Mouse (Mus musculus): Measurements from ENCODE around the gene Sorbs1. TPM values are rescaled to one million over a fixed set of nuclear protein-coding genes. Genes with fewer than 3 reads are reported as not detected.
A peak's percentile ranks its signal among the peaks of the same experiment; 100 is the strongest.

Sorbs1 gene
- polyA plus RNA-seq, 1 experiment from 2014 or later: 37.7 TPM

- 56% methylated on average over 5 of the region's 5 CpGs for WGBS
- no peak for ATAC-seq (ENCODE audit: insufficient number of reproducible peaks, insufficient read depth, low FRiP score, low TSS enrichment, low read depth)
- Histone ChIP-seq H3K9ac (no peak overlapping the region), H3K4me1 (peaks cover 3% of the 10 kb centered on the region; the same call in 1 of the 2 replicates), H3K27ac (no peak overlapping the region), H3K4me3 (peak overlapping the region; percentile 12; the same call in 1 of the 2 replicates), H3K36me3 (no peaks in the 10 kb centered on the region), H3K27me3 (peaks cover 23% of the 10 kb centered on the region), H3K4me2 (peak overlapping the region; percentile 94), H3K9me3 (no peaks in the 10 kb centered on the region)
These were observed 244.1 kb downstream of the Sorbs1 start for GRCm38 (mm10) chr19:40269526-40269925.

DNA sequence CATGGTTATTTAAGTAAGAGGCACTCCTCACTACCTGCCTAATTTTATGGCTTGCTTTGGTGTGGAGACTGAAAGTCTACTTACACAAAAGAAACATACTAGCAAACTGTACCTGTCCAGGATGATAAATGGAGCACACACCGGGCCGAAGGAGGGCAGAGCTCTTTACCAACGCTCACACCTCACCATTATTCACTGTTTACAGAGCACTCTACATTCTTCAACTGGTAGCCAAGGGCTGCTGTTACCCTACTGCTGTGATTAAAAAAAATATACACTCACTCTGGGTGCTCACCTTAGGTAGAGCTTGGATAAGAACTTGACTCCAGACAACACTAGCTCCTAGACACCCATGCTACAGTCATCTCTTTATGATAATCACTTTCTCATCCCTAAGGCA lies 245.1 kb downstream of the Sorbs1 start:
- H3K27me3 ChIP-seq: peaks cover 23% of the 10 kb centered on the region
- no peak for ATAC-seq (ENCODE audit: insufficient number of reproducible peaks, insufficient read depth, low FRiP score, low TSS enrichment, low read depth)
- WGBS: 72% methylated on average over 3 of the region's 3 CpGs

GRCm38 (mm10) chr19:40267380-40267779 lies 246.2 kb downstream of the Sorbs1 start:
- Histone ChIP-seq H3K9ac (no peak overlapping the region), H3K36me3 (no peaks in the 10 kb centered on the region), H3K27ac (no peak overlapping the region), H3K4me3 (no peak overlapping the region), H3K4me1 (peaks cover 3% of the 10 kb centered on the region; the same call in 1 of the 2 replicates), H3K9me3 (no peaks in the 10 kb centered on the region), H3K27me3 (peaks cover 17% of the 10 kb centered on the region), H3K4me2 (no peak overlapping the region)
- ATAC-seq (ENCODE audit: insufficient number of reproducible peaks, insufficient read depth, low FRiP score, low TSS enrichment, low read depth): no peak
- 76% methylated on average over 1 of the region's 1 CpGs for WGBS

More for the DNA sequence above, 245.1 kb downstream of the Sorbs1 start:
- peaks cover 3% of the 10 kb centered on the region; the same call in 1 of the 2 replicates for H3K4me1 ChIP-seq
- H3K9me3 ChIP-seq: no peaks in the 10 kb centered on the region
- no peak overlapping the region for H3K9ac ChIP-seq
- no peak overlapping the region for H3K4me3 ChIP-seq
- no peak overlapping the region for H3K4me2 ChIP-seq
- H3K27ac ChIP-seq: no peak overlapping the region
- H3K36me3 ChIP-seq: no peaks in the 10 kb centered on the region

GRCm38 (mm10) chr19:40259485-40259884 lies 254.1 kb downstream of the Sorbs1 start:
- no peak for ATAC-seq (ENCODE audit: insufficient number of reproducible peaks, insufficient read depth, low FRiP score, low TSS enrichment, low read depth)
- 68% methylated on average over 1 of the region's 1 CpGs for WGBS

DNA sequence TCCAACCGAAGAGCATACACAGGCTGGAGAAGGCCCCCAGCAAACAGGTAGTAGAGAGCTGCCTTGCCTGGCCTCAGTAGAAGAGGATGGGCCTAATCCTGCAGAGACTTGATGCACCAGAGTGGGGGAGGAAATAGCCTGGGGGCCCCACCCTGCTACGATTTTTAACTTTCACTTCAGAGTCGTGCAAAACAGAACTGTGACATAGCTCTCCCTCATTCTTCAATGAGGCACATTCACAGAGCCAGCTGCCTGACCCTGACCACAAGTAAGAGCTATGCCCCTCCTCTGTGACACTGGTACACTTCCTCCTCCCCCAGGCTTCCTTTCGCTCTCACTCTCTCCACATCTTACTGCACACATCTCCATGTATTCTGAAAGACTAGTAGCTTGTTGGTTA lies 256.2 kb downstream of the Sorbs1 start:
- H3K4me1 ChIP-seq: peaks cover 39% of the 10 kb centered on the region
- no peak for ATAC-seq (ENCODE audit: insufficient number of reproducible peaks, insufficient read depth, low FRiP score, low TSS enrichment, low read depth)
- H3K9me3 ChIP-seq: no peaks in the 10 kb centered on the region
- no peak overlapping the region for H3K4me2 ChIP-seq
- no peaks in the 10 kb centered on the region for H3K36me3 ChIP-seq
- H3K27me3 ChIP-seq: no peaks in the 10 kb centered on the region
- 0 out of 2 replicates have a peak overlapping the region, but pooled peaks have one; percentile 21 for H3K9ac ChIP-seq
- WGBS: 34% methylated on average over 4 of the region's 4 CpGs
- H3K27ac ChIP-seq: peak overlapping the region; percentile 23; the same call in 1 of the 2 replicates
- H3K4me3 ChIP-seq: no peak overlapping the region

More at GRCm38 (mm10) chr19:40259485-40259884, 254.1 kb downstream of the Sorbs1 start:
- Histone ChIP-seq H3K36me3 (no peaks in the 10 kb centered on the region), H3K9me3 (no peaks in the 10 kb centered on the region), H3K27me3 (no peaks in the 10 kb centered on the region), H3K27ac (no peak overlapping the region), H3K9ac (no peak overlapping the region), H3K4me2 (no peak overlapping the region), H3K4me1 (peaks cover 33% of the 10 kb centered on the region), H3K4me3 (no peak overlapping the region)

GRCm38 (mm10) chr19:40256376-40257050 lies 257.1 kb downstream of the Sorbs1 start:
- Histone ChIP-seq H3K9me3 (no peaks in the 10 kb centered on the region), H3K4me3 (no peak overlapping the region), H3K36me3 (no peaks in the 10 kb centered on the region), H3K4me1 (peaks cover 39% of the 10 kb centered on the region), H3K9ac (no peak overlapping the region), H3K27me3 (no peaks in the 10 kb centered on the region), H3K4me2 (no peak overlapping the region), H3K27ac (peak overlapping the region; percentile 13; the same call in 1 of the 2 replicates)
- 65% methylated on average over 2 of the region's 2 CpGs for whole genome bisulfite sequencing
- ATAC-seq (ENCODE audit: insufficient number of reproducible peaks, insufficient read depth, low FRiP score, low TSS enrichment, low read depth): no peak

GRCm38 (mm10) chr19:40255561-40255960 lies 258.0 kb downstream of the Sorbs1 start:
- Histone ChIP-seq H3K27me3 (no peaks in the 10 kb centered on the region), H3K4me3 (no peak overlapping the region), H3K36me3 (no peaks in the 10 kb centered on the region), H3K9me3 (peaks cover 2% of the 10 kb centered on the region; the same call in 1 of the 2 replicates), H3K4me1 (peaks cover 29% of the 10 kb centered on the region), H3K27ac (peak overlapping the region; percentile 13; the same call in 1 of the 2 replicates), H3K4me2 (no peak overlapping the region), H3K9ac (no peak overlapping the region)
- 40% methylated on average over 1 of the region's 1 CpGs for WGBS
- no peak for ATAC-seq (ENCODE audit: insufficient number of reproducible peaks, insufficient read depth, low FRiP score, low TSS enrichment, low read depth)

DNA sequence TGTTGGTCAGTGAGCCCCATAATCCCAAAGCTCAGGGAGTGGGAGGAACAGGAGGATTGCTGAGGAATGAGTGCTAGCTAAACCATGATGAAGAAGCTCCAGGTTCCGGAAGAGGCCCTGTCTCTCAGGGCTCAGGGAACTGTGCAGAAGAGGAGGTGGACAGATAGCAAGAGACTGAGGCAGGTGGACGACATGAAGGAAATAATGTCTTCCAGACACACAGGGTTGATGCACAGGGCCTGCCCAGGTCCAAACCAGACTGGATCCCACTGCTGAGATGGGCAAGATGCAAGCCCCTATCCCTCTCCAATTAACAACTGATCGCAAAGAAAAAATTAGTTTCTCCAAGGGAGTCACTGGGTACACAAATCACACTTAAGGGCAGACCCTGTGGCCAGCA lies 258.8 kb downstream of the Sorbs1 start:
- Histone ChIP-seq H3K27ac (no peak overlapping the region), H3K27me3 (no peaks in the 10 kb centered on the region), H3K4me1 (peaks cover 22% of the 10 kb centered on the region), H3K4me2 (no peak overlapping the region), H3K4me3 (no peak overlapping the region), H3K36me3 (no peaks in the 10 kb centered on the region), H3K9ac (no peak overlapping the region), H3K9me3 (peaks cover 2% of the 10 kb centered on the region; the same call in 1 of the 2 replicates)
- no peak for ATAC-seq (ENCODE audit: insufficient number of reproducible peaks, insufficient read depth, low FRiP score, low TSS enrichment, low read depth)
- WGBS: 75% methylated on average over 3 of the region's 3 CpGs

- H3K27me3 ChIP-seq: no peaks in the 10 kb centered on the region
- peaks cover 18% of the 10 kb centered on the region for H3K4me1 ChIP-seq
- H3K9ac ChIP-seq: no peak overlapping the region
- peaks cover 2% of the 10 kb centered on the region; the same call in 1 of the 2 replicates for H3K9me3 ChIP-seq
- H3K36me3 ChIP-seq: no peaks in the 10 kb centered on the region
- WGBS: 36% methylated on average over 13 of the region's 13 CpGs
- H3K27ac ChIP-seq: no peak overlapping the region
- no peak overlapping the region for H3K4me2 ChIP-seq
- H3K4me3 ChIP-seq: no peak overlapping the region
- no peak for ATAC-seq (ENCODE audit: insufficient number of reproducible peaks, insufficient read depth, low FRiP score, low TSS enrichment, low read depth)
These were observed 259.8 kb downstream of the Sorbs1 start for GRCm38 (mm10) chr19:40253768-40254167.

DNA sequence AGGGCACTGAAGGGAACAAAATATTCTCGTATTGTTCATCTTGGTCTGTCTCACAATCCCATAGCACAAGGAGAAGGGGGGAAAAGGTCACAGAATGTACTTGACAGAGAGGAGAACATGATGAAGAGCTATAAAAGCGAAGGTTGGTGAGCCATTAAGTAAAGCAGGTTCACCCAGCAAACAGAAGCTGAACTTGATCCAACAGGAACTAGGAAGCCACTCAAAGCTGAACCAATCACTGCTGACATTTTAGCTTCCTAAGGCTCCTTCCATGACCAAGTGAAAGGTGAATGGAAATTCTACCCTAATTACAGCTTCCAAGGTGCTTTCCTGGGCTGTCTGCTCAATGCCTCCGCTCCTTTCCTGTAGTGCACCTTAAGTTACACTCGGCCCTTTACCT lies 262.5 kb downstream of the Sorbs1 start:
- H3K9me3 ChIP-seq: peaks cover 2% of the 10 kb centered on the region; the same call in 1 of the 2 replicates
- no peaks in the 10 kb centered on the region for H3K36me3 ChIP-seq
- H3K27ac ChIP-seq: no peak overlapping the region
- 82% methylated on average over 4 of the region's 4 CpGs for WGBS
- no peak for ATAC-seq (ENCODE audit: insufficient number of reproducible peaks, insufficient read depth, low FRiP score, low TSS enrichment, low read depth)
- no peak overlapping the region for H3K9ac ChIP-seq
- no peak overlapping the region for H3K4me3 ChIP-seq
- H3K4me1 ChIP-seq: peaks cover 6% of the 10 kb centered on the region; the same call in 1 of the 2 replicates
- H3K4me2 ChIP-seq: no peak overlapping the region
- H3K27me3 ChIP-seq: no peaks in the 10 kb centered on the region

GRCm38 (mm10) chr19:40249352-40249751 lies 264.2 kb downstream of the Sorbs1 start:
- H3K9me3 ChIP-seq: peaks cover 2% of the 10 kb centered on the region; the same call in 1 of the 2 replicates
- no peak for ATAC-seq (ENCODE audit: insufficient number of reproducible peaks, insufficient read depth, low FRiP score, low TSS enrichment, low read depth)
- WGBS: 81% methylated on average over 11 of the region's 11 CpGs

DNA sequence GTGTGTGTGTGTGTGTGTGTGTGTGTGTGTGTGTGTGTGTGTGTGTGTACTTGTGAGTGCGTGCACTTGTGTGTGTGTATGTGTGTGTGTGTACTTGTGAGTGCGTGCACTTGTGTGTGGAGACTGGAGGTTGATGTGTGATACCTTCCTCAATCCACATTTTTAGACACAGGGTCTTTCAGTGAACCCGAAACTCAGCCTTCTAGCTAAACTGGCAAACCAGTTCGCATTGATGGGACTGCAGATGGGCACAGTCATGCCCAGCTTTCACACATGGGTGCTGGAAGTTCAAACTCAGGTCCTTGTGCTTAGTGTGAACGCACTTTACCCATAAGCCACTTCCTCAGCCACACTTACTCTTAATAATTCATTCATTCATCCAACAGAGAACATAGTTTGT lies 265.1 kb downstream of the Sorbs1 start:
- Histone ChIP-seq H3K4me1 (no peaks in the 10 kb centered on the region), H3K9me3 (peaks cover 2% of the 10 kb centered on the region; the same call in 1 of the 2 replicates), H3K4me2 (no peak overlapping the region), H3K27ac (no peak overlapping the region), H3K4me3 (no peak overlapping the region), H3K27me3 (no peaks in the 10 kb centered on the region), H3K9ac (no peak overlapping the region), H3K36me3 (no peaks in the 10 kb centered on the region)
- no peak for ATAC-seq (ENCODE audit: insufficient number of reproducible peaks, insufficient read depth, low FRiP score, low TSS enrichment, low read depth)
- 91% methylated on average over 4 of the region's 5 CpGs for WGBS

More at GRCm38 (mm10) chr19:40249352-40249751, 264.2 kb downstream of the Sorbs1 start:
- Histone ChIP-seq H3K9ac (no peak overlapping the region), H3K4me1 (peaks cover 6% of the 10 kb centered on the region; the same call in 1 of the 2 replicates), H3K27me3 (no peaks in the 10 kb centered on the region), H3K4me2 (no peak overlapping the region), H3K4me3 (no peak overlapping the region), H3K36me3 (no peaks in the 10 kb centered on the region), H3K27ac (no peak overlapping the region)

Measured in embryonic facial prominence, embryonic 13.5 days (tissue).